Mouse (Mus musculus) embryo, embryonic 10 days (tissue): ENCODE measurements around the gene Olfr248.
"Not testable (repeated sequence)": the region's sequence is repeated elsewhere in the genome, so short reads cannot be mapped to it uniquely, and the experiment has no call there.

Experiments used
- DNase-seq: peaks from one replicate; pipeline ENCODE4 v3.0.0-alpha.2; 2015; ENCODE audit warnings: low spot score

Gene Olfr248

GRCm38 (mm10) chr1:174390746-174391145 is at the start of gene Olfr248:
Gene Olfr248 (plus strand): TSS chr1:174391046.
- DNase-seq = no peak

- DNase-seq = not testable (repeated sequence)
These were observed 37.2 kb upstream of the Olfr248 start for GRCm38 (mm10) chr1:174353636-174354035.

DNA sequence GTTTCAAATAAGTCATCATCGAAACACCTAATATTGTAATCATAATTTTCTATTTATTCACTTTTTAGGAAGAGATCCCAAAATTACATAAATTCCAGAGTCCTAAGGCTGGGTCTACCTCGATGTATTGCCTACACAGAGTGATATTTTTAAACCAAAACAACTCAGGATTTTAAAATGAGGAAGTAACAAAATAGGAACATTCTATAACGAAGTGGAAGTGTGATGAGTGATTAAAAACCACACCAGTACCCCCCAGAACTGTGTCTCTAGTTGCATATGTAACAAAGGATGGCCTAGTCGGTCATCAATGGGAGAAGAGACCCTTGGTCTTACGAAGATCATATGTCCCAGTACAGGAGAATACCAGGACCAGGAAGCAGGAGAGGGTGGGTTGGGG is 36.2 kb upstream of the Olfr248 start:
- no peak for DNase-seq

- no peak for DNase-seq
These were observed 25.9 kb upstream of the Olfr248 start, which contains the start of gene Olfr417 for GRCm38 (mm10) chr1:174364882-174365451. Gene Olfr417 (plus strand): TSS chr1:174365122.

DNA sequence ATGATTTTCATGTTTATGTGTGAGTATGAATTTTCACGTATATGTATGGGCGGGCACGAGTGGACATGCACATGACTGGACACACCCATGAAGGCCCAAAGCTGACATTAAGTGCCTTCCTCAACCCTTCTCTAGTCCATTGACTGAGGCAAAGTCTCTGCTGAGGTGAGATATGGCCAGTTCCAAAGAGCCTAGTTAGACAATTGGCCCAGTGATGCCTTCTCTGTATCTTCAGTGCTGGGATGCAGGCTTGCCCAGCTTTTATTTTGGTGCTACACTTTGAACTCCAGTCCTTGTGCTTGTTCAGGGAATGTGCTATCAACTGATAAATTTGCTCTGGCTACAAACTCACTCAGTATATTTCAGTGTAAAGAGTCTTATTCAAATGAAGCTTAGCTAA is 17.0 kb upstream of the Olfr248 start:
- no peak for DNase-seq

- no peak for DNase-seq
These were observed 32.1 kb downstream of the Olfr248 start for GRCm38 (mm10) chr1:174422959-174423358.

GRCm38 (mm10) chr1:174423764-174424163 is 32.9 kb downstream of the Olfr248 start, which contains the start of gene Olfr414:
Gene Olfr414 (plus strand): TSS chr1:174424064.
- DNase-seq = no peak

- DNase-seq = no peak
These were observed 35.5 kb downstream of the Olfr248 start for GRCm38 (mm10) chr1:174426180-174426986.

- DNase-seq = no peak
These were observed 36.6 kb downstream of the Olfr248 start for GRCm38 (mm10) chr1:174427402-174427801.

DNA sequence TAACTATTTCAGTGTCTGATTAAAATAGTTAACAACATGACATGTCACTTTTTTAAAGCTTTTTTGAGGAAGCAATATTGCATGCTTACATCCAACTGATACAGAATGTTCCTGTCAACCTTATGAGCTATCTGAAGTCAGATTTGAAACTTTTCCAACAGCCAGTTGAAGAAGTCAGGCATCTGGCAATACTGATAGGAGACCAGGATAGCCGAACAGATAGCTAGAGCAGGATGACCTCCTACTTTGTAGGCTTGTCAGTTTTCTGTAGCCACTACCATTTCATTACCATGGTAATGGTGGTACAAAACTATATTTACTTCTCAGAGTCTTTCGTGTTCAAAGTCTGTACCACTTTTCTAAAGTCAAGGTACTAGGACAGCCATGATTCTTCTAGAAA is 37.6 kb downstream of the Olfr248 start:
- no peak for DNase-seq

DNA sequence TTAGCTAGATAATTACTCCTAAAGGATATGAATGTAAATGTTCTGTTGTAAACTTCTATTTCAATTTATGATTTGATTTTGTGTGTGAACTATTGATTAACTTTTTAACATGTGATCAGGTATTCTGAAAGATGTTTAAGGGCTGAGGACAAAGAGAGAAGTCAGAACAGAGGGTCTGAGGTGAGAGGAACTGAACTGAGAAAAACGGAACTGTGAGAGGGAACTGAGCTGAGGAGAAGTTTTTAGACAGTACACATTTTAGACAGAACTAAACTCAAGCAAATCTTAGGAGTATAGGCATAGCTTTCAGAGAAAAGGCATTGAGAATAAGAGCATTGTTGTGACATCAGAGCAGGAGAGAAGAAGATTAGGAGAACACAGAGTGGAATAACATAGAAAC is 43.3 kb downstream of the Olfr248 start:
- DNase-seq = no peak
